Mouse (Mus musculus) heart, embryonic 16.5 days (tissue): ENCODE measurements around the gene Mib2. TPM values are rescaled to one million over a fixed set of nuclear protein-coding genes. Genes with fewer than 3 reads are reported as not detected.

ENCODE experiments used
- ATAC-seq: fragments of 200-750 bp; cut with Nextera tagmentation; replicated peaks from 2 replicates; pipeline ENCODE4 v1.8.0; 2017; ENCODE audit warnings: moderate number of reproducible peaks; ENCODE audit not compliant: insufficient read depth, low FRiP score; ENCODE audit errors: extremely low read depth
- H3K27ac ChIP-seq: fragments of 300-500 bp; sonication (generic); 2 replicates; pipeline ENCODE4 v1.5.1; 2014; ENCODE audit warnings: mild to moderate bottlenecking, low read length, control low read depth, moderate library complexity
- H3K27me3 ChIP-seq: fragments of 300-500 bp; sonication (generic); 2 replicates; pipeline ENCODE4 v1.6.1; 2014; ENCODE audit warnings: low read length, mixed read lengths; ENCODE audit not compliant: control insufficient read depth, insufficient read depth
- H3K36me3 ChIP-seq: fragments of 300-500 bp; sonication (generic); 2 replicates; pipeline ENCODE4 v1.6.1; 2014; ENCODE audit not compliant: control insufficient read depth, insufficient read depth
- H3K4me1 ChIP-seq: fragments of 300-500 bp; sonication (generic); 2 replicates; pipeline ENCODE4 v1.6.1; 2014; ENCODE audit warnings: low read length, mixed read lengths; ENCODE audit not compliant: control insufficient read depth, insufficient read depth
- H3K4me2 ChIP-seq: fragments of 300-500 bp; sonication (generic); 2 replicates; pipeline ENCODE4 v1.6.1; 2014; ENCODE audit warnings: low read depth, mild to moderate bottlenecking, control low read depth, low read length
- H3K4me3 ChIP-seq: fragments of 300-500 bp; sonication (generic); 2 replicates; pipeline ENCODE4 v1.5.1; 2014; ENCODE audit warnings: mild to moderate bottlenecking, control low read depth, low read length
- H3K9ac ChIP-seq: fragments of 300-500 bp; sonication (generic); 2 replicates; pipeline ENCODE4 v1.6.1; 2014; ENCODE audit warnings: low read length, control low read depth
- H3K9me3 ChIP-seq: fragments of 300-500 bp; sonication (generic); replicated peaks from 2 replicates; pipeline ENCODE4 v1.6.1; 2016; ENCODE audit warnings: low read length; ENCODE audit not compliant: control insufficient read depth
- whole genome bisulfite sequencing: fragments of 180-500 bp; shearing (Covaris S2); extraction: QIAGEN DNeasy Blood & Tissue Kit; methylation state at CpG from one replicate; pipeline ENCODE4 v1.1.7; 2014; 5-methylcytosine and 5-hydroxymethylcytosine counted together
- polyA plus RNA-seq: library from polyadenylated mRNA; unstranded; fragments of >200 nt; fragmentation: Nextera tagmentation; extraction: Ambion mirVana; gene quantifications from 2 replicates; pipeline ENCODE4 v1.2.1, GENCODE M21; 2015

Mib2 gene
- polyA plus RNA-seq, 1 experiment from 2014 or later: 18.2 TPM

DNA sequence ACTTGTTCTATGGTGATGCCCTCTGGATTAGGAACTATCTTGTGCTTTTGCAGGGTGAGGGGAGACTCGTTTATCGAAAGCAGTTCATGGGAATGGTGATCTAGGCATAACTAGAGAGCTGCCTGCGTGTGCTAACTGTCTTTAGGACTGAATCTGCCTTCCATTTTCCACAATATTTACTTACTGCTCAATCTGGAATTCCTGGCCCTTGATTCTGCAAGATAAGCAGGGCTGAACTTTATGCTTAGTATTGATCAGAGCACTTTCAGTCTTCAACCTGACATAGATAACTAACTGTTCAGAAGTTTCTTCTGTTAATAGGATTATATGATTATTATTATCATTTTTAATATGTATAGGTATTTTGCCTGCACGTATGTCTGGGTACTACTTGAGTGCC lies 63.9 kb downstream of the Mib2 start:
- Histone ChIP-seq H3K4me3 (no peak overlapping the region), H3K9me3 (no peaks in the 10 kb centered on the region), H3K27ac (no peak overlapping the region), H3K27me3 (no peaks in the 10 kb centered on the region), H3K9ac (no peak overlapping the region), H3K36me3 (peaks cover 10% of the 10 kb centered on the region; the same call in 1 of the 2 replicates), H3K4me1 (peaks cover 7% of the 10 kb centered on the region), H3K4me2 (no peak overlapping the region)
- no peak for ATAC-seq
- WGBS: 88% methylated on average over 4 of the region's 4 CpGs

Other genes starting within 250 kb of the Mib2 start
- gene Tmem52, start 200.1 kb downstream of the Mib2 start, polyA plus RNA-seq: not detected in 2 replicates
- gene Gnb1, start 177.8 kb downstream of the Mib2 start, polyA plus RNA-seq: 316 and 336 TPM in 2 replicates
- 52.4 and 52.8 TPM in 2 replicates for gene Nadk, start 106.8 kb downstream of the Mib2 start, polyA plus RNA-seq
- 5.7 and 5.8 TPM in 2 replicates for gene Slc35e2, start 67.8 kb downstream of the Mib2 start, polyA plus RNA-seq
- 38.3 and 44.8 TPM in 2 replicates for gene Cdk11b, start 44.3 kb downstream of the Mib2 start, polyA plus RNA-seq
- gene Gm10563, start 23.8 kb downstream of the Mib2 start, polyA plus RNA-seq: not detected in 2 replicates
- 56.6 and 63.4 TPM in 2 replicates for gene Mmp23, start 15.8 kb downstream of the Mib2 start, polyA plus RNA-seq
- gene Fndc10, start 25.1 kb upstream of the Mib2 start, polyA plus RNA-seq: 1.1 and 1.4 TPM in 2 replicates
- gene Ssu72, start 35.6 kb upstream of the Mib2 start, polyA plus RNA-seq: 106 and 111 TPM in 2 replicates
- gene Tmem240, start 65.6 kb upstream of the Mib2 start, polyA plus RNA-seq: 0.54 and 0.59 TPM in 2 replicates
- 123 TPM in 2 replicates for gene Atad3a, start 91.9 kb upstream of the Mib2 start, polyA plus RNA-seq
- 8.3 and 8.7 TPM in 2 replicates for gene Vwa1, start 105.5 kb upstream of the Mib2 start, polyA plus RNA-seq
- 1.4 and 1.8 TPM in 2 replicates for gene Tmem88b, start 116.7 kb upstream of the Mib2 start, polyA plus RNA-seq
- gene Ankrd65, start 121.2 kb upstream of the Mib2 start, polyA plus RNA-seq: 0.30 TPM in 1 of 2 replicates, not detected in the other
- 133 and 138 TPM in 2 replicates for gene Mrpl20, start 133.7 kb upstream of the Mib2 start, polyA plus RNA-seq
- 126 and 129 TPM in 2 replicates for gene Ccnl2, start 143.3 kb upstream of the Mib2 start, polyA plus RNA-seq
- 124 and 132 TPM in 2 replicates for gene Aurkaip1, start 162.1 kb upstream of the Mib2 start, polyA plus RNA-seq
- 77.8 and 86.8 TPM in 2 replicates for gene Mxra8, start 170.5 kb upstream of the Mib2 start, polyA plus RNA-seq
- 3.5 TPM in 2 replicates for gene Dvl1, start 178.2 kb upstream of the Mib2 start, polyA plus RNA-seq
- gene Tas1r3, start 194.2 kb upstream of the Mib2 start, polyA plus RNA-seq: 0.18 and 0.26 TPM in 2 replicates
- gene Cptp, start 200.2 kb upstream of the Mib2 start, polyA plus RNA-seq: 9.3 and 9.5 TPM in 2 replicates
- 40.5 and 41.8 TPM in 2 replicates for gene Ints11, start 200.3 kb upstream of the Mib2 start, polyA plus RNA-seq
- 32.5 and 34.3 TPM in 2 replicates for gene Pusl1, start 222.6 kb upstream of the Mib2 start, polyA plus RNA-seq
- 10.1 and 11.6 TPM in 2 replicates for gene Acap3, start 222.6 kb upstream of the Mib2 start, polyA plus RNA-seq